Comparison of ENCODE assay signal across 8 mouse cellular contexts in the genomic region with DNA sequence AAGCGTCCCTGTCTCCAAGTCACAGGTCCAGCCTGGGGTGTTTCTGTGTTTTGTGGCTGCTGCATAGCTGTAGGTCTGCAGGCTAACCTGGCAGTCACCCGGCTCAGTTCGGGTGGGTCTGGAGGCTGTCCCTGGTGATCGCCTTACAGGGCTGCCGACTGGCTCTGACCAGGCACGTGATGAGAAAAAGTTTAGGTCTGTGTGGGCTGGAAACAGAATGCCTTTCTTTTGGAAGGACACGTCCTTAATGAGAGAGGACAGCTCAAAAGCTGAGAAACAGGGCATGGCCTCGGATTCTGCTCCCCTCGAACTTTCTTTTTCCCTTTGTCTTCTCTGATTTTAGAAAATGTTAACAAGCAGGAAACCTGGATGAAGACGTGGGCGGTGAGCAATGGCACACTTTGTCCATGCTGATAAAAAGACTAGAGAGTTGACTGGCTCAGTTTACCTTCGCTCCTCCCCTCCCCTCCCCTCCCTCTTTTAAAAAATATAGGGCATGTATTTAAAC. TPM values are rescaled to one million over a fixed set of nuclear protein-coding genes. Genes with fewer than 3 reads are reported as not detected.
DNase-seq lines count a peak whose midpoint lies in the region; ATAC-seq and TF ChIP-seq lines count a peak whose summit lies in the region.

Gene Gm12248, minus strand, starts transcription at position 114 of the 508 bp plus-strand sequence.

- WGBS in neural tube, embryonic 15.5 days = 26% methylated on average over 12 of the region's 12 CpGs
- WGBS in midbrain, embryonic 15.5 days = 22% methylated on average over 12 of the region's 12 CpGs

- 0 out of 2 replicates have a peak within 1 kb of the TSS, but pooled peaks have one; percentile 14 for H3K4me3 ChIP-seq in left cerebral cortex, adult 2 months
- no peak within 1 kb of the TSS for H3K4me3 ChIP-seq in neural tube, embryonic 15.5 days (replicated peaks)
- no peak within 1 kb of the TSS for H3K4me3 ChIP-seq in midbrain, embryonic 15.5 days

- H3K27ac ChIP-seq in left cerebral cortex, adult 2 months = 0 out of 2 replicates have a peak within 1 kb of the TSS, but pooled peaks have one; percentile 3
- H3K27ac ChIP-seq in neural tube, embryonic 15.5 days (replicated peaks) = no peak within 1 kb of the TSS
- no peak within 1 kb of the TSS for H3K27ac ChIP-seq in midbrain, embryonic 15.5 days

- peaks cover 7% of the 10 kb centered on the region for H3K4me1 ChIP-seq in neural tube, embryonic 15.5 days
- H3K4me1 ChIP-seq in midbrain, embryonic 15.5 days = peaks cover 6% of the 10 kb centered on the region; the same call in 1 of the 2 replicates

- ATAC-seq in neural tube, embryonic 15.5 days (ENCODE audit: low FRiP score) = no peak
- ATAC-seq in midbrain, embryonic 15.5 days (replicated peaks) = no peak

- H3K9me3 ChIP-seq in neural tube, embryonic 15.5 days (replicated peaks) = no peaks in the 10 kb centered on the region
- no peaks in the 10 kb centered on the region for H3K9me3 ChIP-seq in midbrain, embryonic 15.5 days

- peaks cover 4% of the 10 kb centered on the region; the same call in 1 of the 2 replicates for H3K27me3 ChIP-seq in neural tube, embryonic 15.5 days (replicated peaks)
- peaks cover 7% of the 10 kb centered on the region; the same call in 1 of the 2 replicates for H3K27me3 ChIP-seq in midbrain, embryonic 15.5 days (replicated peaks)

- intact Hi-C loops in left cerebral cortex, adult 2 months (cut with DNase I) = no loop called here
- intact Hi-C loops in left cerebral cortex, postnatal 10 days (cut with DNase I) = no loop called here
- intact Hi-C loops in heart, postnatal 14 days (cut with DNase I) = no loop called here

- H3K36me3 ChIP-seq in neural tube, embryonic 15.5 days = no peaks in the 10 kb centered on the region
- H3K36me3 ChIP-seq in midbrain, embryonic 15.5 days (replicated peaks) = no peaks in the 10 kb centered on the region

- peak within 1 kb of the TSS; percentile 17; the same call in 1 of the 2 replicates for H3K4me2 ChIP-seq in neural tube, embryonic 15.5 days
- H3K4me2 ChIP-seq in midbrain, embryonic 15.5 days = no peak within 1 kb of the TSS

- no peak for TF ChIP-seq CTCF in left cerebral cortex, adult 2 months (IDR thresholded peaks at IDR 0.05)

- DNase-seq in left cerebral cortex, adult 2 months (ENCODE audit: extremely low spot score in 1 of 2, low spot score in 2 of 2) = no peak
- DNase-seq in left cerebral cortex, postnatal 10 days (ENCODE audit: extremely low spot score in 1 of 2, low spot score in 2 of 2) = no peak
- peak; percentile 47 for DNase-seq in embryo, embryonic 9.5 days (ENCODE audit: extremely low spot score)
- peak; percentile 44 to 49 for DNase-seq in heart, postnatal 14 days
- DNase-seq in liver = peak; percentile 23
- DNase-seq in left cerebral cortex, adult 9 months (ENCODE audit: low spot score in 2 of 2) = no peak

- no peak within 1 kb of the TSS for H3K9ac ChIP-seq in neural tube, embryonic 15.5 days (replicated peaks)
- H3K9ac ChIP-seq in midbrain, embryonic 15.5 days = no peak within 1 kb of the TSS

RNA-seq across cellular contexts. Expression of gene Gm12248, which starts in this region (rescaled TPM):
- total RNA-seq in left cerebral cortex, adult 2 months (2021) = not detected
- not detected for total RNA-seq in left cerebral cortex, postnatal 10 days (2021)
- total RNA-seq in heart, postnatal 14 days (2021) = not detected
- not detected in 2 replicates for polyA plus RNA-seq in neural tube, embryonic 15.5 days (2015; fragmentation: Nextera tagmentation; extraction: Ambion mirVana)
- 0.15 and 0.18 TPM in 2 replicates for polyA plus RNA-seq in midbrain, embryonic 15.5 days (2015; fragmentation: Nextera tagmentation; extraction: Ambion mirVana)

Comparison
In these comparisons a context has a peak if more than half of its experiments do, and no peak if none do; other contexts are left out.
1. Peak in DNase-seq in heart, postnatal 14 days; RNA of the gene not detected or under 1 TPM.
2. DNase-seq: peak in embryo, embryonic 9.5 days (single experiment) and liver (single experiment); none in left cerebral cortex, adult 2 months (0 of 2), left cerebral cortex, postnatal 10 days (0 of 2) and left cerebral cortex, adult 9 months (0 of 2).